Mouse (Mus musculus): ENCODE measurements around the gene Rreb1.
"Not testable (repeated sequence)": the region's sequence is repeated elsewhere in the genome, so short reads cannot be mapped to it uniquely, and the experiment has no call there.

Gene Rreb1

GRCm38 (mm10) chr13:37827263-37827995 is 49.2 kb downstream of the Rreb1 start:
- DNase-seq (ENCODE audit: low spot score) = peak; percentile 68

DNA sequence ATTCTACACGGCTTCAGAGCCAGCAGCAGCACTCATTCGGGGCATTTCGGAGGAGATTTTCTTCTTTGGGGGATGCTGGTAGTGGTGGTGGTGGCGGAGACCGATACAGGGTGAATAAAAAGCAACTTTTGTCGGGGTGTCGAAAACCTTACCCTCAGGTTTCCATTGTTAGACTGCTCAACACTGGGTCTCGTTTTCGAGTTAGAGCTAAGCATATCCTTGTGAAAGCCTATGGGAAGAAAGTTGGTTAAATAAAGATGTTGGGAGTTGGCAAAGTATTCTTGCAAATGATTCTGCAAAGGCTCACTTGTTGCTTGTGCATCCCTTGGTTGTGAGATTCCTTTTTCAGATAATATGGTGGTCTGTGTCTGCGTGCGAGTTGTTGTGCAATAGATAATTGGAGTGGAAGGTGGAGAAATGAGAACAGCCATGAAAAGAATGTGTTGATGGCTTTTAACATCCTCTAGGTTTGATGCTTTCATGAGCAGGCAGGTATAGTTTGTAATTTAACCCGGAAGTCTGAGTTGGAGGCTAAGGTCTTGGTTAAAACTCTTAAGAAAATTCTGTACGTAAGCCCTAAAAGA is 49.9 kb downstream of the Rreb1 start:
- no peak for DNase-seq (ENCODE audit: low spot score)

GRCm38 (mm10) chr13:37828928-37829327 is 50.7 kb downstream of the Rreb1 start:
- no peak for DNase-seq (ENCODE audit: low spot score)

GRCm38 (mm10) chr13:37830256-37830655 is 52.1 kb downstream of the Rreb1 start:
- no peak for DNase-seq (ENCODE audit: low spot score)

- DNase-seq (ENCODE audit: low spot score) = no peak
Observed at GRCm38 (mm10) chr13:37830874-37831311, 52.7 kb downstream of the Rreb1 start.

DNA sequence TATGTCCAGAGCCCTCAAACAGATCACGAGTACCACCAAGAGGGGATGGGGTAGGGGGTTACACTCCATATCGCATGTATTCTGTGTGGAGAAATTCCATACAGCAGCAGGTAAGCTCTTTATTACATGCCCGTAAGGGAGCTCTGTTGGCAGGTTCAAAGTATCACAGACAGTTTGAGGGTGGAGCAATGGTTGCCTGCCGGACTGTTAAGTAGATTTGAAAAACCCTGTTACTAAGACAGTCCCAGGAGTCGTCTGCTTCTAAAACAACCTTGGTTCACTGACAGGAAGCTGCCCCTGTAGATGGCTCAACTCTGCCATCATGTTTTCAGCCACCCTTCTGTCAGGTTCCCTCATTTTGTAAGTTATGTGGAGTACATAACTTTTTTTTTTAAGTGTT is 54.3 kb downstream of the Rreb1 start:
- no peak for DNase-seq (ENCODE audit: low spot score)

DNA sequence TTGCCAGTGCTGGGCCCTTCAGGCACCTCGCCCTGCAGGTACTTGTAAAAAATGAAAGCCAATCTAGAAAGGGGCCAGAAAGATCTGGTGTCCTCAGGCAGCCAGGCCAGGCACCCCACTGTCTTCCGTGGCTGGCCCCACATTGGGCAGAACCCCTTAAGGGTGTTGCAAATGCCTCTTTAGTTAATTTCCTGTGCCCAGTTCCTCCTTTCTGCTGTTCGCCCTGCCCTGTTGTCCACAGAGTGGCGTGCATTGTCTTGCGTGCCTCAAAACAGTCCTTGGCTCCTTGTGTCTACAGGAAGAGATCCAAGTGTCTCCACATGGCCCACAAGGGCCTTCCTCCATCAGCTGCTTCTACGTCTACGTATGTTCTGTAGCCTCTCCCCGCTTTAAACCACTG is 55.3 kb downstream of the Rreb1 start:
- DNase-seq (ENCODE audit: low spot score) = no peak

- no peak for DNase-seq (ENCODE audit: low spot score)
Observed at GRCm38 (mm10) chr13:37835296-37835695, 57.1 kb downstream of the Rreb1 start.

- DNase-seq (ENCODE audit: low spot score) = not testable (repeated sequence)
Observed at GRCm38 (mm10) chr13:37835811-37836210, 57.6 kb downstream of the Rreb1 start.

DNA sequence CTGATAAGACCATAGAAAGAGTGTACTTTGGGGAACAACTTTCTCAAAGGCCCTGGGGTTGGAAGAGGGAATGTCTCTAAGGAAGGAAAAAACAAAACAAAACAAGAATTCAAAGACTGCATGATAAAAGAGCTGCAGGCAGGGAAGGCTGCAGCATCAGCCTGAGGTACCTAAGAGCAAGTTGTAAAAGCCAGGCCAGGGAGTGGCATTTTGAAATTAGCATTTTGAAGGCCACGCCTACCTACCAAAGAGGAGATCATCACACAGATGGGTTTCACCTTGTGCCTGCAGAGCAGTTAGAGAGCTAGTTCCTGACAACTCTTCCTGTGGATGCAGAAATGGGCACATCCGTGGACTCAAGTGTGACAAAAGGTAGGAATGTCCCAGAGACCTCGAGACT is 59.2 kb downstream of the Rreb1 start:
- no peak for DNase-seq (ENCODE audit: low spot score)

DNA sequence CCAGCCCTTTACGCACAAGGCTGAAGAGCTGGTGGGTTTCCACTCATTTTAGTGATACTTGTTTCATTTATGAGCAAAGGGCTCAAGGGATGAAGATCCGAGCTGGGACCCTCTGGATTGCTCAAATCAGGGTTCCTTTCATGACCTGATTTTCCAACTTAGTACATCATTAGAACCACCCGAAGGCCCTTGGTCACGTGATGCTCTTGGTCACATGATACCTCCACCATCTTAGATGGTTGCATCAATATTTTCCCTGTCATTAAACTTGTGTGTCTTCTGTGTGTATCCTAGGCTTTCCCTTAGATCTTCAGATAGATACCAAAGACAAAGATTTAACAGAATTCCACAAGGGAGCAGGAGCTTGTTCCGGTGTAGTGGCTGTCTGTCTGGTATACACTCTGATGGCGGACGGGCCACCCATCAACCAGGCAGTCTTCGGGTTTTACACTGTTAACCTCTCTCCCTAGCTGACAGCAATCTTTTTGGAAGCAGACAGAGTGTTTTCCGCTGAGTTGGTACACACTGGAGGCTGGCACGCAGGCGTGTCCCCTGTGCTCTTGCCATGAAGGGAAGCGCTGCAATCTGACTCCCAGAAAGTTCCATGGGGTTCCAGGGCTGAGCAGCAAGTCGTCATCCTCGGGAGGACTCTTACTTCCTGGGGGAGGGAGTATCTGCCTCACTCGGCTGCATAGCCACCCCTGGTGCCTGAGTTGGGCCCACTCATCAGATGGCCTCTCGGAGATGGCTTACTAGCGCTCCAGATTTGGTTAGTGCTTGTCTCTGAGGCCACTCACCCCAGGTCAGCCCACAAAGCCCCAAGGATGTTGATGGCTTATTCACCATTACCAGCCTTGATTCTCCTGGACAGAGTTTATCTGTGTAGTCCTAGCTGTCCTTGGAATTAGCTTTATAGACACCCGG is 60.3 kb downstream of the Rreb1 start:
- DNase-seq (ENCODE audit: low spot score) = no peak

GRCm38 (mm10) chr13:37843241-37843640 is 65.0 kb downstream of the Rreb1 start:
- DNase-seq (ENCODE audit: low spot score) = no peak

DNA sequence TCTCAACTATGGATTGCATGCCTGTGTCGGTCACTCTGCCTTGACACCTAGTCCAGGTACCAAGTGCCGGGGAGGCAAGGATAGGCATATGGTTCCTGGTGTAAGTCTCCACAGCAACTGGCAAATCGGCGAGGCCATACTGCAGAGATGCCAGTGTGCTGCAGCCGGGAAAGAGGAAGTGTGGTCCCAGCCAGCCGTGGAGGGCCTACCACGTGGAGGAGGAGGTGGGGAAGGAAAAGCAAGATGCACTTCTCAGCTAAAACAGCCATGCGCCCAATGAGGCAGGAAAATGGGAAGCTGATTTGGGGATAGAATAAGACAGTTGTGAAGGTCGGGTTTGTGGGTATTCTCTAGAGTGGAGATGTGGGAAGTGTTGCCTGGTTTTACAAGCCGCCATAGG is 65.6 kb downstream of the Rreb1 start:
- DNase-seq (ENCODE audit: low spot score) = no peak

- no peak for DNase-seq (ENCODE audit: low spot score)
Observed at GRCm38 (mm10) chr13:37845156-37845555, 67.0 kb downstream of the Rreb1 start.

- no peak for DNase-seq (ENCODE audit: low spot score)
Observed at GRCm38 (mm10) chr13:37845641-37846040, 67.4 kb downstream of the Rreb1 start.

DNA sequence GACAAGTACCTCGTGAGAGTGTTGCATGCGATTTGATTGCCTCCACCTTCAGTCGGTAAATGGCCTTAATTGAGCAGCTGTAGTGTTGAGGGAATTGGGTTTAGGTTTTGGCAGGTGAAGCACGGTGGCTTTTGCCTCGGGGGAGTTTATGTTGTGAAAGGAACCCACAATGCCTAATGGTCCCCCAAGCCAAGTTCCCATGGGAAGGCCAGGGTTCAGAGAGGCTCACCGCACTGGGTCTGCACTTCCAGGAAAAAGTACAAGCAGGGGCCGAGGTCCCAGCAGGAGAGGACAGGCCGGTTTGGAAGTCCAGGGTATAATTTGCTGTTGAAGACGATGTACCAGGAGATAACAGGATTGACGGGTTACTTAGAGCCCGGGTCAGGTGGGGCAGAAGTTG is 68.3 kb downstream of the Rreb1 start:
- DNase-seq (ENCODE audit: low spot score) = no peak

GRCm38 (mm10) chr13:37846962-37847570 is 68.9 kb downstream of the Rreb1 start:
- no peak for DNase-seq (ENCODE audit: low spot score)

DNA sequence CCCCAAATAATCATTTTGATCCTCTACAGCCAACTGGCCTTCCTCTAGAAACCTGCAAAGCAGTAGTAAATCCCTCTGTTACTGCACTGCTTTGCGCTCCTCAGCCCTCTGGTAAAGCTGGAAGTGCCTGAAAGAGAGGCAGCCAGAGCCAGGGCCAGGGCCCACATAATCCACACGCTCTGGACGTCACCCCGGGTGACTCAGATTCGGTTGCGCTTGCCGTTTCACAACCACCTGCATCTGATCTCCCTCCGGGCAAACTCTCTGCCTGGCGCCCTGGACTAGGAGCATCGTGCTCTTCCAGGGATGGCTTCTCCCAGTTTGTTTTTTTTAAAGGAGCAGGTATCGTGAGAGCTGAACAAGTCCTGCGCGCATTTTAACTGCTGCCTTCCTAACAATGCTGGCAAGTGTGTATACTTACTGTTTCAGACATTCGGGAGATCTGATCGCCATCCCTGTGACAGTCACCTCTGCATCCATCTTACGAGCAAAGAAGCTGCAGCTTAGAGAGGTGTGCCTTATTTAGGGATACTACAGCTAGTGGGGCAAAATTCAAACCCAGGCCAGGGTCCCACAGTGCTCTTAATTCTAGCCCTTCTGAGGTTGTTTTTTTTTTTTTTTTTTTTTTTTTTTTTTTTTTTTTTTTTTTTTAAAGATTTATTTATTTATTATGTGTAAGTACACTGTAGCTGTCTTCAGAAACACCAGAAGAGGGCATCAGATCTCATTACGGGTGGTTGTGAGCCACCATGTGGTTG is 69.6 kb downstream of the Rreb1 start:
- peak; percentile 65 for DNase-seq (ENCODE audit: low spot score)

DNA sequence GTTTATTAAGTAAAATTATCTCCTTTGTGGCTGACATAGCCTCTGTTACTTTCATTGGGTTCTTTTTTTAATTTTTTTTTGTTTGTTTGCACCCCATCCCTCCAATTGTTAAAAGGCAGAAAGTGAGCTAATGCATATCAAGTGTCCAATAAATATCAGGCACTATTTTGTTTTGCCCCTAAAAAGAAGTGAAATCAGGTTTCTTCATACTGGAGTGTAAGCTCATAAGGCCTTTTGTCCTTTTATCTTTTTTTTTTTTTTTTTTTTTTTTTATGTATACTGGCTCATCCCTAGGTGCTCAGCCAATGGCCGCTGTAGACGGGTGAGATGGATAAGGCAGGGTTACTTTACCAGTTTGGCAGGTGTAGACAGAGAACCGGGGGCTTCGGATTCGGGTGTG is 70.2 kb downstream of the Rreb1 start:
- DNase-seq (ENCODE audit: low spot score) = no peak

DNA sequence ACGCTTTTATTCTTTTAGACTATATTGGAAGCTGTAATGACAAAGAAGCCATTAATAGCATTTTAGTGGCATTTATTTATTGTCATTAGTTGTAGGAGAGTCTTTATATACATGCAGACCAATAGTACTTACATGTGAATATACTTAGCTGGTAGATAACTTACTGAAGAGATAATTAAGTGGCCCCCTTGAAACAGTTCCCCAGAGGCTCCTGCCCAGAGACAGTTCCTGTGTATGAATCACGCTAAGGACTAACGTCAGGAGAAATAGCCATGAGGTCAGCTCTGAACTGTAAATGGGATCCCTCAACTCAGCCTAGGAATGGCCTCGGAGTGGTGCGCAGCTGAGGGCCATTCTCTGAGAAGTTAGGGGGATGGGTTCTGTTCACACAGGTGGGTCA is 73.4 kb downstream of the Rreb1 start:
- DNase-seq (ENCODE audit: low spot score) = no peak

GRCm38 (mm10) chr13:37852850-37853249 is 74.7 kb downstream of the Rreb1 start:
- no peak for DNase-seq (ENCODE audit: low spot score)

DNA sequence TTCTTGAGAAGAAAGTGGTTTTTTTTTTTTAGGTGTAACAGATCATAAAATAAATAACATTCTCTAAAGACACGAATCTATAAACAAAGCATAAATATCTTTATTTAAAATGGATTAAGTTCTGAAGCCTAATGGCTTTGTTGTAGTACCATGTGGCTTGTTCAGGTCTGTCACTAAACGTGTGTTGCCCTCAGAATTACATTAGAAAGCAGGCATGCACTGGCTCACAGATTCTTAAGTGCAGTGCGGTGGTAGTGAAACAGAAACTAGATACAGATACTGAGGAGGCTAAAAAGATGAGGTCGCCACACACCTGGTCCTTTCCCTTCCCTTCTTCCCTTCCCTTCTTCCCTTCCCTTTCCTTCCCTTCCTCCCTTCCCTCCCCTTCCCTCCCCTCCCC is 75.2 kb downstream of the Rreb1 start:
- no peak for DNase-seq (ENCODE audit: low spot score)
